Mouse (Mus musculus) left cerebral cortex, adult 2 months (tissue): Measurements from ENCODE around the gene Atp2b2. TPM values are rescaled to one million over a fixed set of nuclear protein-coding genes. Genes with fewer than 3 reads are reported as not detected.

ENCODE experiments used
- DNase-seq, 2 experiments: peaks; one replicate each; pipeline ENCODE4 v3.0.0; 2021 to 2022; ENCODE audit warnings: low spot score in 2 of 2, mixed read lengths in 1 of 2; ENCODE audit errors: extremely low spot score in 1 of 2
- H3K27ac ChIP-seq: fragments of 200-600 bp; 2 replicates; pipeline ENCODE4 v1.8.1; 2022
- H3K4me3 ChIP-seq: fragments of 200-600 bp; 2 replicates; pipeline ENCODE4 v1.8.1; 2022
- CTCF ChIP-seq: fragments of 200-600 bp; IDR thresholded peaks from 2 replicates; pipeline ENCODE4 v1.8.1; 2022; ENCODE audit warnings: antibody characterized with exemption, mild to moderate bottlenecking, moderate library complexity
- intact Hi-C: fragments of 180-260 bp; cut with DNase I; formaldehyde crosslinking; loops from one replicate; pipeline ENCODE4 v1.15.1; 2025
- total RNA-seq, 2 experiments: library from RNA; stranded (reverse); gene quantifications; 2 replicates each; pipeline ENCODE4 v1.2.3; 2021

The Atp2b2 gene
- total RNA-seq, 2 experiments from 2014 or later: 729 to 754 TPM

DNA sequence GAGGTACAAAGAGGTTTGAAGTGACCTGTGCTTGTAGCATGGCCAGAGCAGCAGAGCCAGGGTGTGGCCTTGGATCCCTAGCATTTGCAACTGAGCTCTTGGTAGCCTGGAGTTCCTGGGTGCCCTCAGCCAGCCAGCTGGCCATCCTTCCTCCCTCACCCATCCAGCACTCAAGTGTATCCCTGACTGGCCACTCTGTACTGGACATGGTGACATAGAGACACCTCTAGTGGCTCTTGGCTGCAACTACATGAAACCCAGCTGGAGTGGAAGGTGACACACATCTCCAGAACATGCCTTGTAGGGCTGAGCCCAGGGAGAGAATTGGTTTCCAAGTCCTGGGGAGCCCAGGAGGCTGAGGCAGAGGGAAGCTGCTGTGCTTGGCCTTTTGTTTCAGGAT lies 134.3 kb downstream of the Atp2b2 start:
- no peak overlapping the region for H3K4me3 ChIP-seq
- peak; percentile 51 for TF ChIP-seq CTCF
- no peak for DNase-seq
- intact Hi-C loops: no loop called here
- H3K27ac ChIP-seq: peak overlapping the region; percentile 1; the same call in 1 of the 2 replicates

DNA sequence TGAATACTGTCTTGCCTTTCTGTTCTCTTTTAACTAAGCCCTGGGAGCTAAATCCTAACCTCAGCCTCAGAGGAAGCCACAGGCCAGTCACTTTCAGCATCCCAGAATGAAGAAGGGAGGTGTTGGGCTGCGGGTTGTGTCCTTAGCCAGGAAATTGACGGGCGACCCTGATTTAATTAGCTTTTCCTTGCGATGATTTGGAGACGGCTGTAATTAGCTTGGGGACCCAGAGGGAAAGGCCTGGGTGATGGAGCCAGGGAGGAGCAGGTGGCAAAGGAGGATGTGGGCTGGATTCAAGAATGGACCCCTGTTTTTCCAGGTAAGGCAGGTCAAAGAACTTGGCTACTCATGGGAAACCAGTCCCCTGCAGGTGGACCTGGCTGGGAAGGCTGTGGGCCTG lies 138.0 kb downstream of the Atp2b2 start:
- Histone ChIP-seq H3K27ac (no peak overlapping the region), H3K4me3 (no peak overlapping the region)
- intact Hi-C loops: no loop called here
- no peak for TF ChIP-seq CTCF
- DNase-seq: no peak

DNA sequence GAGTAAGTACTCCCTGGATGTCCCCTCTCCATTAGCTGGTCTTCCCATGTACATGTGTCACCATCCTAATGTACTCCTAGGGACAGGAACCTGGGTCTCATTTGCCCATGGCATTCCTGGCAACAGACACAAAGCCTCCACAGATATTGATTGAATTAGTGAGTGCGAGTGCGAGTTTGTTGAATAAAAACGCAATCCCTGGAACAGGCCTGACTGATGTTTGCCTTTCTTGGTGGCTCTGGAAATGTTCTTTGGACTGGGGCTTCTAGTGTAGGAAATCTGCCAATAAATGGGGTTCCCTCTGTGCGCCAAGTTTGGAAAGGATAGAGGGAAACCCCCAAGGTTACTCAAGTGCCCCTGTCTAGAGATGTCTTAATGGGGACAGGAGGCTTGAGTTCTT lies 146.4 kb downstream of the Atp2b2 start:
- no peak for TF ChIP-seq CTCF
- no peak for DNase-seq
- Histone ChIP-seq H3K27ac (no peak overlapping the region), H3K4me3 (no peak overlapping the region)
- intact Hi-C loops: no loop called here

DNA sequence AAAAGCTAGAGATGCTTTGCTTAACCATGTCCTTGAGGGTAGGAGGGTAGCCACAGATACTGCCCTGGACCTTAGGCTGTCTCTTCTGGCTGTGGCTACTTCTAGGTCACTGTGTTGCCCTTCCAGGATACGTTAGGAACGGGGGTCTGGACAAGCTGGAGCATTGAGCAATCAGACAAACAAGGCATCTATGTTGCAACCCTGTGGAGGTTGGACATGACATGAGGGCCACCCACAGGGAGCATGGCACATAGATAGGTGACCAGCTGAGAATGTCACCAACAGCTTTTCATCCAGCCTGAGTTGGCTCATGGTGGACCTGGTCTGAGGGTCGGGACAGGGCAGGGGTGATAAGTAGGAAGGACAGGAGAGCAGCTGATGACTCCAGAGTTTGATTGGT lies 148.4 kb downstream of the Atp2b2 start:
- no peak for TF ChIP-seq CTCF
- peak overlapping the region; percentile 55; the same call in 1 of the 2 replicates for H3K27ac ChIP-seq
- intact Hi-C loops: loop anchor here (5.0 kb wide), 1 partner anchor 132 kb away; no protein-coding TSS in a partner anchor
- DNase-seq: no peak
- no peak overlapping the region for H3K4me3 ChIP-seq

DNA sequence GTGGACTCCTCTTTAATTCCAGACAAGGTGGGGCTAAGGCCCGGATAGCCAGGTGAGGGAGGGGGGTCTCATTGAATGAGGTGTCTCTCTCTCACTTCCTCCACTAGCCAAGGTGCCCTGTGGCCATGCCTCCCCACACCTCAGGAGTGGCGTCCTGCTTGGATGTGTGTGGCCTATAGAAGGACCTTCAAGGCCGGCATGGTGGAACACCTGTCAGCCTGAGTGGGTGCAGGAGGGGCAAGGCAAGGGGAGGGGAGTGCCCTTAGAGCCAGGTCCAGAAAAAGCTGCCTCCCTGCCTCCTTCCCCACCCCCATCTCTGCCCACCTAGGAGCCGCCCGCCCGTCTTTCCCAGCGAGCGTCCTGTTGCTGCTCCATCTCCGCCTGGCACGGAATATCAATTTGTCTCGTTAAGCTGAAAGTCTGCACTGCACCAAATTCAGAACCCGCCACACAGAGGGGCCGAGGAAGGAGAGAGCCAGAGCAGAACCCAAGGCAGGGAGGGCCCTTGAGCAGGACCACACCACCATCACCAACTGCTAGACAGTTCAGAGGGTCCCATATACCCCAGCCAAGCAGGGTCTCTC lies 150.2 kb downstream of the Atp2b2 start:
- Histone ChIP-seq H3K4me3 (peak overlapping the region; percentile 70), H3K27ac (peak overlapping the region; percentile 85)
- DNase-seq: no peak
- intact Hi-C loops: loop anchor here (5.0 kb wide), 1 partner anchor 130 kb away; no protein-coding TSS in a partner anchor
- TF ChIP-seq CTCF: no peak

DNA sequence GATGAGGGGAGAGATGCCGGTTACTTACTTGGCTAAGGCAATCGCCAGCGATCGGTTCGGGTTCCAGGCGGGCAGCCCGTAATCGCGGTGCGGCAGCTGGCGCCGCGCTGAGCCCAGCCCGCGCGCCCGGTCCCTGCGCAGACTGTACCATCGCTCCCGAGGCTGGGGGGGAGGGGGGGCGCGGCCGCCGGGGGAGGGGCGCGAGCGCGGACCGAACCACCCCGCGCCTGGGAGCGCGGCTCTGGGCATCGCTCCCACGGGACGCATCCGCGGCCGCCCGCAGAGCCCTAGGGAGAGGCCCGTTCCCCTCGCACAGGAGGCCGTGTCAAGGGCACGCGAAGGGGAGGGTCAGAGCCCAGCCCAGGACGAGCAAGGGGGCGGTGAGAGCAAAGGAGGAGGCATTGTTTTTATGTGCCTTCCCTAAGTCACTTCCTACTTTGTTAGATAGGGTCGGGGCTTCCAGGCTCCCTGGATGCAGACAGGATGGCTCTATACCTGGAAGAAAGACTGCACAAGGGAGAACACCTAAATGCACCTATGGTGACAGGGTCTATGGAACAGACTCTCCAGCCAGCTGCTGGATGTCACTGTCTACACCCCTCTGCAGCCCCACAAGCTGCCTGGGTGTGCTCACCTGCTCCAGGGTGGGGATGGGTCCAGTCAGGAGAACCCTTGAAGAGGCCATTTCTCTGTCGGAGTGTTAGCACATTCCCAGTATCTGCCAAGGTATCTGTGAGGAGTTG lies 151.0 kb downstream of the Atp2b2 start:
- peak; percentile 64 to 72 for DNase-seq
- no peak for TF ChIP-seq CTCF
- intact Hi-C loops: loop anchor here (2.0 to 5.0 kb wide), 2 partner anchors 43 to 129 kb away; no protein-coding TSS in a partner anchor
- Histone ChIP-seq H3K27ac (peak overlapping the region; percentile 92), H3K4me3 (peak overlapping the region; percentile 70)

DNA sequence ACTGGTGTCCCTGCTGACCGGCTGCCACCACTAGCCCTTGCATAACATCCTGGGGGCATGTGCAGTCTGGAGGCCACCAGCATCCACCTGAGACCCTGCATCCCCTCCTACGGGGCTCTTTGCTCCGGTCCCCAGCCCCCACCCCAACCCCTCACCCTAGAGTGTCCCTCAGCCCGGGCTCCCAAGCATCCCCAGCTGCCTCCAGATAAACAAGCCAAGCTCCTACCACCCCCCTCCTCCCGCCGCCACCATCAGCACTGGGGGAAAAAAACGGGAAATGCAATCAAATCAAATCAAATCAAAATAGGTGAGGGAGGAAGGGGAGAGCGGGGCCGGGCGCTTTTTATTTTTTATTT lies 151.6 kb downstream of the Atp2b2 start:
- no peak for TF ChIP-seq CTCF
- intact Hi-C loops: loop anchor here (2.0 to 5.0 kb wide), 2 partner anchors 44 to 129 kb away; no protein-coding TSS in a partner anchor
- DNase-seq: no peak

DNA sequence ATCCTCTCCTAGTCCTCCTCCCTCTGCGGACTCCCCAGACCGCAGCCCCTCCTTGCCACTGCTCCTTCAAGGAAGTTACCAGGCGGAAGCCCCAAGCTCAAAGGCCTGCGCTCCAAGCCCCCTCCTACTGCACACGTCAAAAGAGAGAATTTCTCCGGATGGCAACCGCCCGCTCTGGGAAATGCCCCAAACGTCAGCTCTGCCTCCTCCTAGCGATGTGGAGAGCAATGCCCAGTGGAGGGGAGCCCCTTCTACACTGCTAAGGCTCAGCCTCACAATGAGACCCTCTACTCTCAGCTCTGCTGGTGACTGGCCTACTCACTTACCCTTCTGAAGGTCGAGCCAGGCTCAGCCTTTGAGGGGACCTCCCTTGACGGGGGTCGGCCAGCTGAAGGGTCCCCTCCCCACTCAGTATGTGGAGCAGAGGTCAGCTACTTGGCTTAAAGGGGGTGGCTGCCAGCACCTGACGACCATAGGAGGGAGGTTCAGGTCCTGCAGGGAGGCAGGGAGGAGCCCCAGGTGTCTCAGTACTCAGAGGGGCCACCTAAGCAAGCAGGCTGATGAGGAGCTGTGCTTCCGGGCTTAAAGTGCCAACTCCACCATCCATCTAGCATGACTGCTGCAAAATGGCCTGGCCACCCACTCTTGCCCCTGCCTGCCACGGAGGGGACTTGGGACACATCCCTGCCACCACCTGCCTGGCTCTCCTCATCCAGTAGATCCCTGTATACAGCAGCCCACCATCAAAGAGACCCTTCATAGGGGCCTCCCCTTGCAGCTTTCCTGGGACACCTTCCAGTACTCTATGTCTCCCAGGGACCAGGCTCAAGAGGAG lies 152.2 kb downstream of the Atp2b2 start:
- H3K27ac ChIP-seq: peak overlapping the region; percentile 92
- intact Hi-C loops: loop anchor here (2.0 to 5.0 kb wide), 2 partner anchors 45 to 128 kb away; no protein-coding TSS in a partner anchor

More for the DNA sequence above, 151.6 kb downstream of the Atp2b2 start:
- peak overlapping the region; percentile 92 for H3K27ac ChIP-seq
- H3K4me3 ChIP-seq: peak overlapping the region; percentile 70

DNA sequence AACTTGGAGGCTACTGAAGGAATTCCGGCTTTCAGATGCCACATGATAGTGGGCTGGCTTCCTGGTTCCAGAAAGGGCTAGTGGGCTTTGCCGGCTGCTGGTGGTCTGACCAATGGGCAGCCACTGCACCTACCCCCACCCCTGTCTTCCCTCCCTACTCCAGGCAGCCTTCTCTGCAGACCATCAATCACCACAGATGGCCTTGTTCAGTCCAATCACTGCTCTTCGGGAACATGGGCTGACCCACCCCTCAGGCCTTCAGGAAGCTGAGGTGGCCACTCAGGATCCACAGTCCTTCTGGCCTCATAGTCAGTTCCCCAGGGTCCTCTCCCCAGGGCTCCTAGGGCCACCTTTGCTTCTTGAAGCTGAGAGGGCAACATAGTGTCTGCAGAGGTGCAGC lies 153.2 kb downstream of the Atp2b2 start:
- Histone ChIP-seq H3K4me3 (peak overlapping the region; percentile 70), H3K27ac (peak overlapping the region; percentile 92)
- no peak for DNase-seq
- TF ChIP-seq CTCF: no peak
- intact Hi-C loops: no loop called here

More for the DNA sequence above, 152.2 kb downstream of the Atp2b2 start:
- H3K4me3 ChIP-seq: peak overlapping the region; percentile 70
- TF ChIP-seq CTCF: no peak
- DNase-seq: peak in 1 of 2 experiments; percentile 46

DNA sequence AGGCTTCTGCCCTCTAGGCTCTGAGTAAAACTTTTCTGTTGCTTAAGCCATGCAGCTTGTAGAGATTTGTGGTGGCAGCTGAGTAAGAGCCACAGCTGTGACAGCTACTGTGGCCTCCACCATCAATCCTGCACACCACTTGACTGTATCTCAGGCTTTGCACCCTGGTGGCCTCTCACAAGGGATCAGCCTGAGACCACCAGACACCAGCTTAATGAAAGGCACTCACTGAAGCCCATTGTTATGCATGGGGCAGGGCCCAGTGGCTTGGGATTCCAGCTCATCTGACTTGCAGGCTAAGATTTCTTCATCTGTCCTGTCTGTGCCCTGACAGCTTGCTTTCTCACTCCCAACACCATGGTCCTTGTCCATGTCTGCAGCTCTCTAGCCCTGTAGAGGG lies 155.5 kb downstream of the Atp2b2 start:
- TF ChIP-seq CTCF: no peak
- no peak overlapping the region; the same call in 1 of the 2 replicates for H3K27ac ChIP-seq
- no peak overlapping the region for H3K4me3 ChIP-seq
- intact Hi-C loops: no loop called here
- DNase-seq: no peak

DNA sequence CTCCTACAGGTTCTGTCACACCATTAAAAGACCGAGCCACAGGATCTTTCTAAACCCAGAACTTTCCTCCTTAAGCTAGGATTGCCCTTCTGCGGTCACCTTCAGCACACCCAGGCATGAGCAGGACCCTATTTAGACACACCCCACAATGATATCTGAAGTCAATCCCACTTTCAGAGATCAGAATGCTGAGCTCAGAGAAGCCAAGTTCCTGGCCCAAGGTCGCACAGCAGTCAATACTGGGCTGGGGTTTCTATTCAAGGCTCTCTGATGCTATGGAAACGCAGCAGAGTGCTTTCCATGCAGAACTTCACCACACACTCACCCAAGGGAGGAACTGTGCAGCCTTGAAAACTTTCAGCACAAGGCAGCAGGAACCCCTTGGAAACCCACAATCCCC lies 157.6 kb downstream of the Atp2b2 start:
- DNase-seq: no peak
- TF ChIP-seq CTCF: no peak
- H3K27ac ChIP-seq: no peak overlapping the region
- intact Hi-C loops: no loop called here
- H3K4me3 ChIP-seq: no peak overlapping the region

DNA sequence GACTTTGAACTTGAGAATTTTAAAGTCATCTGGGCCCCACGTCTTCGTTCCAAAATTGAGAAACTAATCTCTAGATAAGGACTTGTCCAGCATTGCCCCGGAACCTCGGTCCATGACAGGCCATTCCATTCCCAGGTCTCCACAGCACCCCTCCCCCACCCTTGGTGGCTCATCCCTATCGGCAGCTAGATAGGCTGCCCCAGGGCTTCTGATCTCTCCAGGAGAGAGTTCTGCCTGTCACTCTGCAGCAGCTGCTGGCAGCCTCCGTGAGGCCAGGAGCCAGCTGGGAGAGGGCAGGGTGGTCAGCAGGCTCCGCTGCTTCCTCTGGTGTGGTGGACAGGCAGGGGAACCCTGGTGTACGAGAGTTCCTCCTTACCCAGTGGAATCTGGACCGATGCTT lies 159.2 kb downstream of the Atp2b2 start:
- intact Hi-C loops: no loop called here
- no peak for DNase-seq
- TF ChIP-seq CTCF: no peak

More for the DNA sequence above, 159.2 kb downstream of the Atp2b2 start:
- peak overlapping the region; percentile 86 for H3K27ac ChIP-seq
- no peak overlapping the region for H3K4me3 ChIP-seq
